ENCODE assay signal across 31 mouse cellular contexts in genomic region chr4:88478177-88478808, GRCm38 (mm10). TPM values are rescaled to one million over a fixed set of nuclear protein-coding genes. Genes with fewer than 3 reads are reported as not detected.
DNase-seq lines count a peak whose midpoint lies in the region; ATAC-seq and TF ChIP-seq lines count a peak whose summit lies in the region.
"Had no signal": no experiment of that assay in that cellular context is flagged by ENCODE, and none has a peak within 500 bp of the region (broad histone marks: within the 10 kb centered on the region; RNA-seq: fewer than 3 reads in every experiment).

No protein-coding gene starts in this region.

- ATAC-seq in embryonic facial prominence, embryonic 14.5 days (ENCODE audit: low read depth) = peak; percentile 50; the same call in 1 of the 2 replicates
- ATAC-seq in kidney, postnatal 0 days (replicated peaks; ENCODE audit: low FRiP score, low read depth) = no peak; the same call in 1 of the 2 replicates
- ATAC-seq: forebrain, embryonic 13.5 days; inflammation-experienced regulatory T-cells, adult 6 months had no signal

- TF ChIP-seq CTCF in kidney, postnatal 0 days (IDR thresholded peaks at IDR 0.05; ENCODE audit: low read depth) = no peak
- TF ChIP-seq CTCF in kidney, adult 2 months (conservative IDR thresholded peaks at IDR 0.05; ENCODE audit: insufficient read depth, insufficient read length, low read depth, low read length) = no peak
- TF ChIP-seq CTCF in embryonic fibroblast, embryonic 13.5 days (IDR thresholded peaks at IDR 0.05; ENCODE audit: borderline replicate concordance, insufficient read depth, low read length) = no peak

- 61% methylated on average over 4 of the region's 4 CpGs for WGBS in embryonic facial prominence, embryonic 14.5 days
- 84% methylated on average over 4 of the region's 4 CpGs for WGBS in embryonic facial prominence, embryonic 10.5 days
- WGBS in kidney, postnatal 0 days = 48% methylated on average over 4 of the region's 4 CpGs
- 64% methylated on average over 4 of the region's 4 CpGs for WGBS in kidney, adult 2 months

- no peaks in the 10 kb centered on the region for H3K27me3 ChIP-seq in embryonic facial prominence, embryonic 14.5 days (replicated peaks; ENCODE audit: control insufficient read depth, insufficient read depth, low read length)
- H3K27me3 ChIP-seq in embryonic facial prominence, embryonic 10.5 days (replicated peaks; ENCODE audit: low read depth, poor library complexity, severe bottlenecking) = no peaks in the 10 kb centered on the region
- no peaks in the 10 kb centered on the region for H3K27me3 ChIP-seq in kidney, postnatal 0 days (ENCODE audit: insufficient read depth, low read length)
- H3K27me3 ChIP-seq in kidney, adult 2 months (replicated peaks; ENCODE audit: control insufficient read depth, insufficient read depth, low read length) = no peaks in the 10 kb centered on the region
- H3K27me3 ChIP-seq: embryonic facial prominence, embryonic 12.5 days; forebrain, embryonic 13.5 days; hindbrain, embryonic 15.5 days; megakaryocyte, embryonic 14.5 days; midbrain, embryonic 12.5 days; neural tube, embryonic 13.5 days had no signal

- H3K4me2 ChIP-seq in embryonic facial prominence, embryonic 14.5 days (ENCODE audit: low read depth, low read length) = no peak overlapping the region
- no peak overlapping the region for H3K4me2 ChIP-seq in kidney, postnatal 0 days (ENCODE audit: low read length)
- H3K4me2 ChIP-seq: embryonic facial prominence, embryonic 12.5 days; forebrain, embryonic 13.5 days; hindbrain, embryonic 15.5 days; midbrain, embryonic 12.5 days; neural tube, embryonic 13.5 days had no signal

- H3K4me1 ChIP-seq in embryonic facial prominence, embryonic 14.5 days (ENCODE audit: control insufficient read depth, insufficient read depth, low read length) = peaks cover 6% of the 10 kb centered on the region
- H3K4me1 ChIP-seq in embryonic facial prominence, embryonic 10.5 days = peaks cover 19% of the 10 kb centered on the region
- 0 out of 2 replicates have a peak, but pooled peaks cover 9% of the 10 kb centered on the region for H3K4me1 ChIP-seq in kidney, postnatal 0 days (replicated peaks; ENCODE audit: insufficient read depth, low read length)
- H3K4me1 ChIP-seq in kidney, adult 2 months (ENCODE audit: control insufficient read depth, insufficient read depth, low read length) = no peaks in the 10 kb centered on the region
- H3K4me1 ChIP-seq in embryonic fibroblast, embryonic 13.5 days (ENCODE audit: control insufficient read depth, insufficient read depth, low read length) = peaks cover 20% of the 10 kb centered on the region
- H3K4me1 ChIP-seq: embryonic facial prominence, embryonic 12.5 days; forebrain, embryonic 13.5 days; hindbrain, embryonic 15.5 days; midbrain, embryonic 12.5 days; neural tube, embryonic 13.5 days had no signal

- 0 out of 2 replicates have a peak overlapping the region, but pooled peaks have one; percentile 1 for H3K27ac ChIP-seq in embryonic facial prominence, embryonic 14.5 days (replicated peaks; ENCODE audit: low read depth, low read length)
- no peak overlapping the region for H3K27ac ChIP-seq in embryonic facial prominence, embryonic 10.5 days (replicated peaks)
- no peak overlapping the region for H3K27ac ChIP-seq in kidney, postnatal 0 days
- H3K27ac ChIP-seq in kidney, adult 2 months (ENCODE audit: insufficient read depth, low read depth, low read length) = no peak overlapping the region
- H3K27ac ChIP-seq in embryonic fibroblast, embryonic 13.5 days (ENCODE audit: insufficient read depth, low read length) = peak overlapping the region; percentile 82
- H3K27ac ChIP-seq: embryonic facial prominence, embryonic 12.5 days; forebrain, embryonic 13.5 days; hindbrain, embryonic 10.5 days; hindbrain, embryonic 15.5 days; liver, embryonic 14.5 days; midbrain, embryonic 12.5 days; neural tube, embryonic 13.5 days had no signal

- no peak overlapping the region for H3K4me3 ChIP-seq in embryonic facial prominence, embryonic 14.5 days (ENCODE audit: low read depth, low read length)
- no peak overlapping the region for H3K4me3 ChIP-seq in embryonic facial prominence, embryonic 10.5 days
- no peak overlapping the region for H3K4me3 ChIP-seq in kidney, postnatal 0 days (replicated peaks; ENCODE audit: low read depth, low read length)
- H3K4me3 ChIP-seq in kidney, adult 2 months (ENCODE audit: insufficient read depth, low read depth, low read length) = no peak overlapping the region
- no peak overlapping the region for H3K4me3 ChIP-seq in embryonic fibroblast, embryonic 13.5 days (ENCODE audit: insufficient read depth, low read length)
- H3K4me3 ChIP-seq: embryonic facial prominence, embryonic 12.5 days; forebrain, embryonic 13.5 days; hindbrain, embryonic 10.5 days; hindbrain, embryonic 15.5 days; megakaryocyte, embryonic 14.5 days; midbrain, embryonic 12.5 days; neural tube, embryonic 13.5 days had no signal

- H3K36me3 ChIP-seq in embryonic facial prominence, embryonic 14.5 days (ENCODE audit: control insufficient read depth, insufficient read depth, low read length) = no peaks in the 10 kb centered on the region
- no peaks in the 10 kb centered on the region for H3K36me3 ChIP-seq in embryonic facial prominence, embryonic 10.5 days (replicated peaks)
- H3K36me3 ChIP-seq in kidney, postnatal 0 days (ENCODE audit: insufficient read depth, low read length) = no peaks in the 10 kb centered on the region
- no peaks in the 10 kb centered on the region for H3K36me3 ChIP-seq in kidney, adult 2 months (ENCODE audit: control insufficient read depth, insufficient read depth, low read length)
- H3K36me3 ChIP-seq: embryonic facial prominence, embryonic 12.5 days; hindbrain, embryonic 10.5 days; hindbrain, embryonic 15.5 days; midbrain, embryonic 12.5 days; neural tube, embryonic 13.5 days had no signal

- no peak for TF ChIP-seq POLR2A in kidney, adult 2 months (IDR thresholded peaks at IDR 0.05; ENCODE audit: low read depth, low read length)
- no peak for TF ChIP-seq POLR2A in embryonic fibroblast, embryonic 13.5 days (IDR thresholded peaks at IDR 0.05; ENCODE audit: low read depth, low read length)

- DNase-seq in embryonic facial prominence, embryonic 14.5 days (ENCODE audit: low spot score) = peak; percentile 34
- no peak for DNase-seq in embryonic facial prominence, embryonic 10.5 days (ENCODE audit: low spot score)
- DNase-seq in kidney, postnatal 0 days (ENCODE audit: low spot score) = peak; percentile 60
- DNase-seq in kidney, adult 2 months = no peak
- DNase-seq in 3T3-L1 (ENCODE audit: low read depth, low spot score) = peak; percentile 76
- no peak for DNase-seq in urinary bladder, postnatal 10 days (ENCODE audit: low spot score)
- DNase-seq: adrenal gland, adult 8-10 months; cerebellum, adult 2 months; cerebellum, postnatal 14 days; gastrocnemius, postnatal 10 days; heart, postnatal 14 days; liver; lung, adult 2 months; lung, postnatal 4 days; right cerebral cortex, postnatal 4 days; thymus, postnatal 14 days had no signal

- H3K9ac ChIP-seq in embryonic facial prominence, embryonic 14.5 days (ENCODE audit: low read depth, low read length) = no peak overlapping the region
- H3K9ac ChIP-seq in kidney, postnatal 0 days (ENCODE audit: low read depth, low read length) = no peak overlapping the region
- H3K9ac ChIP-seq: embryonic facial prominence, embryonic 12.5 days; forebrain, embryonic 13.5 days; hindbrain, embryonic 15.5 days; liver, embryonic 14.5 days; midbrain, embryonic 12.5 days; neural tube, embryonic 13.5 days had no signal

- H3K9me3 ChIP-seq in embryonic facial prominence, embryonic 14.5 days (ENCODE audit: control insufficient read depth, low read length) = no peaks in the 10 kb centered on the region
- H3K9me3 ChIP-seq in embryonic facial prominence, embryonic 10.5 days = no peaks in the 10 kb centered on the region
- no peaks in the 10 kb centered on the region for H3K9me3 ChIP-seq in kidney, postnatal 0 days (replicated peaks; ENCODE audit: low read length)
- H3K9me3 ChIP-seq: embryonic facial prominence, embryonic 12.5 days; forebrain, embryonic 13.5 days; hindbrain, embryonic 10.5 days; hindbrain, embryonic 15.5 days; megakaryocyte, embryonic 14.5 days; midbrain, embryonic 12.5 days; neural tube, embryonic 13.5 days had no signal

RNA-seq across cellular contexts. Expression of gene Hacd4, which starts 39.6 kb away (rescaled TPM):
- 11.8 and 12.6 TPM in 2 replicates for polyA plus RNA-seq in embryonic facial prominence, embryonic 14.5 days (2014; fragmentation: Nextera tagmentation; extraction: Ambion mirVana)
- 3.5 and 3.7 TPM in 2 replicates for polyA plus RNA-seq in embryonic facial prominence, embryonic 10.5 days (2016; fragmentation: Nextera tagmentation; extraction: Ambion mirVana)
- 33.5 and 37.0 TPM in 2 replicates for polyA plus RNA-seq in kidney, postnatal 0 days (2015; fragmentation: Nextera tagmentation; extraction: Ambion mirVana)
- 2.8 and 3.7 TPM in 2 replicates for polyA plus RNA-seq in kidney, adult 2 months (2012; rRNA removed)
- 26.8 and 38.7 TPM in 2 replicates for polyA plus RNA-seq in embryonic fibroblast, embryonic 13.5 days (2011; ENCODE audit: insufficient read length, low read depth, missing spikeins)

RNA-seq across cellular contexts. Expression of gene Ifnb1, which starts 44.3 kb away (rescaled TPM):
- not detected in 2 replicates for polyA plus RNA-seq in embryonic facial prominence, embryonic 14.5 days (2014; fragmentation: Nextera tagmentation; extraction: Ambion mirVana)
- not detected in 2 replicates for polyA plus RNA-seq in embryonic facial prominence, embryonic 10.5 days (2016; fragmentation: Nextera tagmentation; extraction: Ambion mirVana)
- not detected in 2 replicates for polyA plus RNA-seq in kidney, postnatal 0 days (2015; fragmentation: Nextera tagmentation; extraction: Ambion mirVana)
- polyA plus RNA-seq in kidney, adult 2 months (2012; rRNA removed) = not detected in 2 replicates
- polyA plus RNA-seq in embryonic fibroblast, embryonic 13.5 days (2011; ENCODE audit: insufficient read length, low read depth, missing spikeins) = not detected in 2 replicates
- polyA plus RNA-seq: cerebellum, adult 2 months; cortical plate, adult 2 months; embryonic facial prominence, embryonic 12.5 days; forebrain, embryonic 13.5 days; heart, embryonic 14.5 days; hindbrain, embryonic 10.5 days; hindbrain, embryonic 15.5 days; inflammation-experienced regulatory T-cells, adult 6 months; limb, embryonic 11.5 days; liver, embryonic 14.5 days; lung, adult 2 months; midbrain, embryonic 12.5 days; neural tube, embryonic 13.5 days; stomach, embryonic 14.5 days; urinary bladder, adult 2 months had no signal

Comparison
In these comparisons a context has a peak if more than half of its experiments do, and no peak if none do; other contexts are left out.
1. DNase-seq: peak in embryonic facial prominence, embryonic 14.5 days (single experiment), kidney, postnatal 0 days (single experiment) and 3T3-L1 (single experiment); none in embryonic facial prominence, embryonic 10.5 days (single experiment), kidney, adult 2 months (single experiment) and urinary bladder, postnatal 10 days (single experiment).
2. H3K27ac ChIP-seq: peak in embryonic facial prominence, embryonic 14.5 days (single experiment) and embryonic fibroblast, embryonic 13.5 days (single experiment); none in embryonic facial prominence, embryonic 10.5 days (single experiment), kidney, postnatal 0 days (single experiment) and kidney, adult 2 months (single experiment).